Comparison of ENCODE assay signal across 10 mouse cellular contexts in the genomic region with DNA sequence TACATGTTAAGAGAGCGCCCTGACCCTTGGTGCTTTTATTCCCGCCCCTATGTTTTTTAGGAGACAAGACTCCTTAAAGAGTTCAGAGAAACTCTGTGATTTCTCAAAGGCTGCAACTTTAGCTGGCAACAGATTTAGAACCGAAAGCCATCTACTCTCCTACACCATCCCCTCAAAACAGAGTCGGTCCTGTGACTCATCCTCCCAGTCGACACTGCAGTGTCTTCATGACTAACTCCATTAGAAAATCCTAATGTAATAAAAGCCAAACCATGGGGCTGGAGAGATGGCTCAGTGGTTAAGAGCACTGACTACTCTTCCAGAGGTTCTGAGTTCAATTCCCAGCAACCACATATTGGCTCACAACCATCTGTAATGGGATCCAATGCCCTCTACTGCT.
"Had no signal": no experiment of that assay in that cellular context is flagged by ENCODE, and none has a peak within 500 bp of the region (broad histone marks: within the 10 kb centered on the region; RNA-seq: fewer than 3 reads in every experiment).

No protein-coding gene starts in this region.

- ATAC-seq: midbrain, embryonic 13.5 days; midbrain, embryonic 15.5 days had no signal

- DNase-seq: lung, adult 18-20 months; lung, embryonic 14.5 days; lung, postnatal 14 days; lung, postnatal 36 days; right cerebral cortex, postnatal 14 days; thymus, adult 2 months; thymus, postnatal 25 days; thymus, postnatal 4 days had no signal
